Mouse (Mus musculus) gastrocnemius, adult 8-10 months (tissue): Measurements from ENCODE around the gene Nat9. TPM values are rescaled to one million over a fixed set of nuclear protein-coding genes. Genes with fewer than 3 reads are reported as not detected.

ENCODE experiments used
- DNase-seq, 2 experiments: peaks; one replicate each; pipeline ENCODE4 v3.0.0; 2022; ENCODE audit warnings: low spot score in 2 of 2
- total RNA-seq, 4 experiments: library from RNA; stranded (reverse); gene quantifications; 2 replicates each; pipeline ENCODE4 v1.2.4; 2022

The Nat9 gene
- total RNA-seq, 4 experiments from 2014 or later, result 13.3 to 16.6 (median 15.8) TPM

GRCm38 (mm10) chr11:115155053-115155634 lies 32.5 kb downstream of the Nat9 start:
- no peak for DNase-seq

GRCm38 (mm10) chr11:115153699-115154292 lies 33.9 kb downstream of the Nat9 start:
- peak in 1 of 2 experiments; percentile 52 for DNase-seq

- DNase-seq, result no peak
Observed at GRCm38 (mm10) chr11:115153088-115153487, 34.6 kb downstream of the Nat9 start.

GRCm38 (mm10) chr11:115151755-115152429 lies 35.8 kb downstream of the Nat9 start:
- DNase-seq, result no peak

GRCm38 (mm10) chr11:115150741-115151254 lies 36.9 kb downstream of the Nat9 start:
- no peak for DNase-seq

GRCm38 (mm10) chr11:115147813-115148212 lies 39.8 kb downstream of the Nat9 start:
- DNase-seq, result no peak

GRCm38 (mm10) chr11:115141970-115142369 lies 45.7 kb downstream of the Nat9 start:
- no peak for DNase-seq

GRCm38 (mm10) chr11:115138597-115139262 lies 48.9 kb downstream of the Nat9 start:
- DNase-seq, result no peak

- no peak for DNase-seq
Observed at GRCm38 (mm10) chr11:115133800-115134199, 53.9 kb downstream of the Nat9 start, which contains the start of gene Cd300lf. Gene Cd300lf, minus strand, starts transcription at chr11:115133992.

Other genes with a start within 250 kb of the Nat9 start
- not detected for gene Cd300c, start 218.7 kb downstream of the Nat9 start, total RNA-seq
- under 1 TPM; 0.10 to 0.34 (median 0.21) TPM for gene Cd300ld, start 197.9 kb downstream of the Nat9 start, total RNA-seq
- gene Cd300c2, start 186.0 kb downstream of the Nat9 start, total RNA-seq, result under 1 TPM in 1 of 4 experiments, not detected in 3; 0.27 TPM
- gene Cd300ld2, start 171.7 kb downstream of the Nat9 start, total RNA-seq, result not detected
- gene Cd300ld4, start 160.8 kb downstream of the Nat9 start, total RNA-seq, result under 1 TPM in 1 of 4 experiments, not detected in 3; 0.74 TPM
- 1 to 10 TPM in 1 of 4 experiments, under 1 TPM in 2, not detected in 1; 0.29 to 2.7 (median 0.77) TPM for gene Cd300ld5, start 150.1 kb downstream of the Nat9 start, total RNA-seq
- gene Cd300ld3, start 139.4 kb downstream of the Nat9 start, total RNA-seq, result 1 to 10 TPM in 2 of 4 experiments, under 1 TPM in 2; 0.29 to 2.9 (median 1.2) TPM
- gene Cd300e, start 125.7 kb downstream of the Nat9 start, total RNA-seq, result under 1 TPM in 1 of 4 experiments, not detected in 3; 0.13 TPM
- gene Rab37, start 96.4 kb downstream of the Nat9 start, total RNA-seq, result under 1 TPM in 2 of 4 experiments, not detected in 2; 0.13 to 0.15 TPM
- under 1 TPM in 1 of 4 experiments, not detected in 3; 0.07 TPM for gene Cd300lf, start 53.9 kb downstream of the Nat9 start, total RNA-seq
- 1 to 10 TPM; 1.3 to 2.0 (median 1.5) TPM for gene Slc9a3r1, start 24.5 kb downstream of the Nat9 start, total RNA-seq
- gene Tmem104, start 372 bp downstream of the Nat9 start, total RNA-seq, result 1 to 10 TPM; 4.3 to 7.2 (median 6.3) TPM
- under 1 TPM; 0.05 to 0.16 (median 0.14) TPM for gene Grin2c, start 79.4 kb upstream of the Nat9 start, total RNA-seq
- gene Fdxr, start 89.2 kb upstream of the Nat9 start, total RNA-seq, result 1 to 10 TPM; 2.4 to 4.1 (median 2.7) TPM
- gene Fads6, start 109.8 kb upstream of the Nat9 start, total RNA-seq, result 1 to 10 TPM; 2.7 to 5.7 (median 4.6) TPM
- not detected for gene Otop2, start 119.3 kb upstream of the Nat9 start, total RNA-seq
- under 1 TPM; 0.15 to 0.34 (median 0.24) TPM for gene Ush1g, start 134.2 kb upstream of the Nat9 start, total RNA-seq
- not detected for gene Otop3, start 146.9 kb upstream of the Nat9 start, total RNA-seq
- 1 to 10 TPM in 2 of 4 experiments, under 1 TPM in 2; 0.68 to 2.7 (median 1.2) TPM for gene Hid1, start 179.9 kb upstream of the Nat9 start, total RNA-seq
- 1 to 10 TPM in 3 of 4 experiments, under 1 TPM in 1; 0.77 to 1.6 (median 1.1) TPM for gene Cdr2l, start 194.1 kb upstream of the Nat9 start, total RNA-seq
- gene Mrpl58, start 215.9 kb upstream of the Nat9 start, total RNA-seq, result 10 to 100 TPM; 79.1 to 92.9 (median 87.4) TPM
- gene Atp5h, start 232.1 kb upstream of the Nat9 start, total RNA-seq, result 100 to 1,000 TPM; 638 to 797 (median 746) TPM
- 10 to 100 TPM; 15.0 to 18.5 (median 16.4) TPM for gene Kctd2, start 232.3 kb upstream of the Nat9 start, total RNA-seq